Mouse (Mus musculus): ENCODE results near the gene Foxa3. TPM values are rescaled to one million over a fixed set of nuclear protein-coding genes. Genes with fewer than 3 reads are reported as not detected.

Foxa3 gene
- polyA plus RNA-seq, 1 experiment = not detected

- TF ChIP-seq POLR2A (IDR thresholded peaks at IDR 0.05; ENCODE audit: borderline replicate concordance, extremely low read depth, insufficient read depth, insufficient read length, poor library complexity, severe bottlenecking) (peak; percentile 88), CTCF (IDR thresholded peaks at IDR 0.05; ENCODE audit: borderline replicate concordance, extremely low read depth, insufficient read depth, insufficient read length) (no peak)
Measured at GRCm38 (mm10) chr7:19024096-19024506, 763 bp upstream of the Foxa3 start, which contains the start of gene Sympk. TSS of gene Sympk (plus strand) at chr7:19024377.

GRCm38 (mm10) chr7:19022189-19022958 lies 964 bp downstream of the Foxa3 start:
- DNase-seq (ENCODE audit: low read depth) = no peak
- no peak for TF ChIP-seq CTCF (IDR thresholded peaks at IDR 0.05; ENCODE audit: borderline replicate concordance, extremely low read depth, insufficient read depth, insufficient read length)
- TF ChIP-seq POLR2A (IDR thresholded peaks at IDR 0.05; ENCODE audit: borderline replicate concordance, extremely low read depth, insufficient read depth, insufficient read length, poor library complexity, severe bottlenecking) = no peak

More at GRCm38 (mm10) chr7:19024096-19024506, 763 bp upstream of the Foxa3 start, which contains the start of gene Sympk:
- DNase-seq (ENCODE audit: low read depth) = peak; percentile 99

DNA sequence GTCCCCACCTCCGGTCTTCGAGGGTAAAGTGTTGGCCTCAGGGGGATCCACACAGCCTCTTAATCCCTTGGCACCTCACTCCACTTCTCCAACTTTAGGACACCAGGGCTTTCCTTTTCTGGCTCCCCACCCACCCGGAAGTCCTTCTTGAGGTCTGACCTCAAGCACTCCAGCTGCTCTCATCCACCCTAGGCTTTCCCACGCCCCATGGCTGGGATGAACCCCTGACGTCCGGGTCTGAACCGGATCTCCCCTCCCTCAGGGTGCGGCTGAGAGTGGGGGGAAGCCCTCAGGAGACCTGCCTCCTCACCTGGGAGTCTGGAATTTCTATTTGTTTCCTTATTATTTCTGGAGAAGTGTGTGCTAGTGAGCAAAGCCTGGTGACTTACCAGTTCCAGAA lies 2.3 kb downstream of the Foxa3 start:
- TF ChIP-seq POLR2A (IDR thresholded peaks at IDR 0.05; ENCODE audit: borderline replicate concordance, extremely low read depth, insufficient read depth, insufficient read length, poor library complexity, severe bottlenecking) (no peak), CTCF (IDR thresholded peaks at IDR 0.05; ENCODE audit: borderline replicate concordance, extremely low read depth, insufficient read depth, insufficient read length) (no peak)
- DNase-seq (ENCODE audit: low read depth) = no peak

DNA sequence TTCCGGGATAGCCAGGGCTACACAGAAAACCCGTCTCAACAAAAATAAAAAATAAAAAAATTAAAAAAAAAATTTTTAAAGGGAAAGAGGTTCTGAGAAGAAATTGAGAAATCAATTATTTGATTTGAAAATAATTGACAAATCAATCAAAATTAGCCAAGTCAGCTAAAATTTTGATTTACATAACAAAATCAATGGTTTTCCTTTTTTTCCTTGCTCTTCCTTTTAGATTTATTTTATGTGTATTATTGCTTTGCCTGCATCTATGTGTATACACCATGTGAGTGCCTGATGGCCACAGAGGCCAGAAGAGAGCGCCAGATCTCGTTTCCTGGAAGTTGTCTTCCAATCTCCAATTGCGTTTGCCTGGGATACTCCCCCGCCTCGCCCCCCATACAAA lies 5.4 kb downstream of the Foxa3 start:
- no peak for TF ChIP-seq POLR2A (IDR thresholded peaks at IDR 0.05; ENCODE audit: borderline replicate concordance, extremely low read depth, insufficient read depth, insufficient read length, poor library complexity, severe bottlenecking)
- no peak for TF ChIP-seq CTCF (IDR thresholded peaks at IDR 0.05; ENCODE audit: borderline replicate concordance, extremely low read depth, insufficient read depth, insufficient read length)
- DNase-seq (ENCODE audit: low read depth) = no peak

DNA sequence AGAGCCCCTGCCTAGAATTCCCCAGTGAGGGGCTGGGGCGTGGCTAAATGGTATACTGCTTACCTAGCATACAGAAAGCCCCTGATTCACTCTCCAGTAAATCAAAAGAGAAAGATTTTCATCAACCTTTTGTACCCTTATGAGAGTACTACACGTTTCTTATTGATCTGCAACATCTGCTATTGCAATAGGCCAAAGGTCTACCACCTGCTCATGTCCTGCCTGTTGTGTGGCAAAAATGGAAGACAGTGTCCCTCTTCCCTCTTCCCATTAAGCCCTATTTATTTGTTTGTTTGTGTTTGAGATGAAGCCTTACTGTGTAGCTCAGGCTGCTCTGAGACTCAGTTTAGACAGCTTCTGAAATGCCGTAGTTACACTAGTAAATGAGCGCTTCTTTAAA lies 7.3 kb downstream of the Foxa3 start:
- no peak for DNase-seq (ENCODE audit: low read depth)
- TF ChIP-seq CTCF (IDR thresholded peaks at IDR 0.05; ENCODE audit: borderline replicate concordance, extremely low read depth, insufficient read depth, insufficient read length) (no peak), POLR2A (IDR thresholded peaks at IDR 0.05; ENCODE audit: borderline replicate concordance, extremely low read depth, insufficient read depth, insufficient read length, poor library complexity, severe bottlenecking) (no peak)

DNA sequence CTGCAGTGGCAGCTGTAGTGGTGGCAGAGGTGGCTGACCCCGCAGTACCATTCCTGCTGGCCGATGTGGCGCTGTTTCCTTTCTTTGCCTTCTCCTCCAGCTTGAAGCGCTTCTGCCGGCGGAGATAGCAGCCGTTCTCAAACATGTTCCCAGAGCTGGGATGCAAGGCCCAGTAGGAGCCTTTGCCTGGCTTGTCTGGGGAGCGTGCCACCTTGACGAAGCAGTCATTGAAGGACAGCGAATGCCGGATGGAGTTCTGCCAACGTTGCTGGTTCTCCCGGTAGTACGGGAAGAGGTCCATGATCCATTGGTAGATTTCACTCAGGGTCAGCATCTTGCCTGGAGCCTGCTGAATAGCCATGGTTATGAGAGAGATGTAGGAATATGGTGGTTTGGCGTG lies 8.9 kb downstream of the Foxa3 start:
- no peak for DNase-seq (ENCODE audit: low read depth)
- no peak for TF ChIP-seq POLR2A (IDR thresholded peaks at IDR 0.05; ENCODE audit: borderline replicate concordance, extremely low read depth, insufficient read depth, insufficient read length, poor library complexity, severe bottlenecking)
- TF ChIP-seq CTCF (IDR thresholded peaks at IDR 0.05; ENCODE audit: borderline replicate concordance, extremely low read depth, insufficient read depth, insufficient read length) = no peak

DNA sequence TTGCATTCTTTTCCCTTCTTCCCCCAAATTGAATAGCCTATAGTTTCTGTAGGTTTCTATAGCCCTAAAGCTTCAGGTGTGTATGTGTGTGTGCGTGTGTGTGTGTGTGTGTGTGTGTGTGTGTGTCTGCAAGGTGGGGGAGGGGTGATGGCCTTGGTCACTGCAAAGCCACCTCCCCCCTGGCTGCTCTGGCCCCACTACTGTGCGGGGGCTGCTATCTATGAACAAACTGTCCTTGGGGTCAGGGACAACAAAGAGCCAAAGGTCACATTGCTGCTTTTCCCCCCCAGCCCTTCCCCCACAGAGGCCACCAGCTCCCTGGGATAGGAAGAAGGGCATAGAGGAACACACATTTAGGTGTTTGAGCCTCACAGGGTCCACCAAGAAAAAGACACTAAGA lies 10.5 kb downstream of the Foxa3 start:
- TF ChIP-seq POLR2A (IDR thresholded peaks at IDR 0.05; ENCODE audit: borderline replicate concordance, extremely low read depth, insufficient read depth, insufficient read length, poor library complexity, severe bottlenecking) (no peak), CTCF (IDR thresholded peaks at IDR 0.05; ENCODE audit: borderline replicate concordance, extremely low read depth, insufficient read depth, insufficient read length) (no peak)
- DNase-seq (ENCODE audit: low read depth) = no peak

GRCm38 (mm10) chr7:19012025-19012621 lies 11.2 kb downstream of the Foxa3 start:
- DNase-seq (ENCODE audit: low read depth) = no peak
- TF ChIP-seq POLR2A (IDR thresholded peaks at IDR 0.05; ENCODE audit: borderline replicate concordance, extremely low read depth, insufficient read depth, insufficient read length, poor library complexity, severe bottlenecking) (no peak), CTCF (IDR thresholded peaks at IDR 0.05; ENCODE audit: borderline replicate concordance, extremely low read depth, insufficient read depth, insufficient read length) (no peak)

DNA sequence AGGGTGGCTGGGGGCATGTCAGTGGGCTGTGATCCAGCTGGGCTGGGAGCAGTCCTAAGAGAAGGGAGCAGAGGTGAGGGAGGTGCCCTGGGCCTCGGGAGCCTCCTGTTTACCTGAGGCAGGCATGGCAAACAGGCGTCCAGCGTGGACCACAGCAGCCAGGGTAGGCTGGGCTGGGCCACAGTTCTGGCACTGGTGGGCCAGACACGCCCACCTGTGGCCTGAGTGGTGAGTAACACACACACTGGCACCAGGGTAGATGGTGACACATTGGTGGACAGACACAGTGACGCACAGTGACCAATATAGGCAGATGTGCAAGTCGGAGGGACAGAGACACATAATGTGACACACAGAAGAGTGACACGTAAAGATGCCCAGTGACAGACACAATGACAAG lies 12.8 kb downstream of the Foxa3 start:
- DNase-seq (ENCODE audit: low read depth) = no peak
- TF ChIP-seq POLR2A (IDR thresholded peaks at IDR 0.05; ENCODE audit: borderline replicate concordance, extremely low read depth, insufficient read depth, insufficient read length, poor library complexity, severe bottlenecking) (no peak), CTCF (IDR thresholded peaks at IDR 0.05; ENCODE audit: borderline replicate concordance, extremely low read depth, insufficient read depth, insufficient read length) (no peak)

DNA sequence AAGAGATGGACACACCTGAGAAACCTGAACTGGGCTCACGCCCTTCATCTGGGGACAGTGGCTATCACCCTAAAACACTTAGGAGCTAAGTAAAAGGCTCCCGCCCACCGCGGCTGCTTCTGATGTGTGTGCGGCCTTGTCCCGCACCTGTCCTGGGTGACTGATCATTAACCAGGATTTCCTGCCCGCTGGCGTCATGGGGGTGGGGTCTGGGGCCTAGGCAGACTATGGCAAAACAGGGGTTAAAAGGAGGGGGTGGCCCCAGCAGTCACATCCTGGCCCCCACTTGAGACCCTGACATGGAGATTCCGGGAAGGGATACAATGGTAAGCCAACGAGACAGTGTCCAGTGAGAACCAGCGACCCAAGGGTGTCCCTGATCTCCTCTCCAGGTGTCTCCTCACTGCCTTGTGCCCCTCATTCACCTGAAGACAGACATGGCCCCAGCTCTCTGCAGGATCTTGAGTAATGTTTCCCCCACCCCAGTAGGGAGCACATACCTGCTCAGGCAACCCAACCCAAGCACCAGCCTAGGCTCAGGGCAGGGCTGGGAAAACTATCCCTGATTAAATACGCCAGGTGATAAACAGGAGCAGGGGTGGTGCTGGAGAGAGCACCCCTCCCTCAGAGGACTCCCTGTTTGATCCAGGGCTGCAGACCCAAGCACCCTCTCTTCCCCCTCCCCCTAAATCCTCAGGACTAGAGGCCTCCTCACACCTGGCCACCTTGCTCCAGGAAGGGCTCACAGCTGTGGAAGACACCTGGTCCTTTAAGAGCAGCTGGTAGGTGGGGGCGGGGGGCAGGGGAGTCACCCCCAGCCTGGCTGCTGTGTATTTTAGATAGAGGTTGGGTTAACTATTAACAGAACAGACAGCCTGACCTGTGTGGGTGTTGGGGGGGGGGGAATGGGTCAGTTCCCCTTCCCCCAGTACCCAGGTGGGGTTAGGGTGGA lies 16.0 kb downstream of the Foxa3 start:
- TF ChIP-seq POLR2A (IDR thresholded peaks at IDR 0.05; ENCODE audit: borderline replicate concordance, extremely low read depth, insufficient read depth, insufficient read length, poor library complexity, severe bottlenecking) = no peak
- TF ChIP-seq CTCF (IDR thresholded peaks at IDR 0.05; ENCODE audit: borderline replicate concordance, extremely low read depth, insufficient read depth, insufficient read length) = no peak
- no peak for DNase-seq (ENCODE audit: low read depth)

GRCm38 (mm10) chr7:19006476-19006875 lies 16.9 kb downstream of the Foxa3 start:
- TF ChIP-seq CTCF (IDR thresholded peaks at IDR 0.05; ENCODE audit: borderline replicate concordance, extremely low read depth, insufficient read depth, insufficient read length) (peak; percentile 99), POLR2A (IDR thresholded peaks at IDR 0.05; ENCODE audit: borderline replicate concordance, extremely low read depth, insufficient read depth, insufficient read length, poor library complexity, severe bottlenecking) (no peak)
- DNase-seq (ENCODE audit: low read depth) = peak; percentile 94

Data from brain, embryonic 14.5 days (tissue).